33 mouse cellular contexts compared by ENCODE assay signal in genomic region chr2:46302627-46303026, GRCm38 (mm10).
DNase-seq lines count a peak whose midpoint lies in the region; ATAC-seq and TF ChIP-seq lines count a peak whose summit lies in the region.
"Had no signal": no experiment of that assay in that cellular context is flagged by ENCODE, and none has a peak within 500 bp of the region (broad histone marks: within the 10 kb centered on the region; RNA-seq: fewer than 3 reads in every experiment).

No protein-coding gene starts in this region.

- H3K4me2 ChIP-seq in lung, postnatal 0 days (replicated peaks; ENCODE audit: low read depth, low read length): no peak overlapping the region
- H3K4me2 ChIP-seq: embryonic facial prominence, embryonic 13.5 days; forebrain, embryonic 12.5 days; heart, embryonic 13.5 days; hindbrain, embryonic 14.5 days; liver, embryonic 15.5 days; lung, embryonic 15.5 days; midbrain, embryonic 11.5 days; neural tube, embryonic 12.5 days; stomach, embryonic 15.5 days had no signal

- H3K4me1 ChIP-seq in lung, postnatal 0 days (ENCODE audit: insufficient read depth, low read depth, low read length): no peaks in the 10 kb centered on the region
- H3K4me1 ChIP-seq: embryonic facial prominence, embryonic 13.5 days; forebrain, embryonic 12.5 days; heart, embryonic 13.5 days; limb, embryonic 10.5 days; liver, embryonic 15.5 days; lung, embryonic 15.5 days; neural tube, embryonic 12.5 days; stomach, embryonic 15.5 days had no signal

- no peaks in the 10 kb centered on the region for H3K9me3 ChIP-seq in lung, postnatal 0 days (ENCODE audit: low read length)
- H3K9me3 ChIP-seq: embryonic facial prominence, embryonic 13.5 days; forebrain, embryonic 12.5 days; heart, embryonic 13.5 days; limb, embryonic 10.5 days; liver, embryonic 15.5 days; lung, embryonic 15.5 days; neural tube, embryonic 12.5 days; stomach, embryonic 15.5 days had no signal

- H3K36me3 ChIP-seq in lung, postnatal 0 days (ENCODE audit: insufficient read depth, low read length): no peaks in the 10 kb centered on the region
- H3K36me3 ChIP-seq: embryonic facial prominence, embryonic 13.5 days; forebrain, embryonic 12.5 days; heart, embryonic 13.5 days; limb, embryonic 10.5 days; liver, embryonic 15.5 days; lung, embryonic 15.5 days; neural tube, embryonic 12.5 days; stomach, embryonic 15.5 days had no signal

- H3K9ac ChIP-seq in lung, postnatal 0 days (replicated peaks; ENCODE audit: low read depth): no peak overlapping the region
- H3K9ac ChIP-seq: embryonic facial prominence, embryonic 13.5 days; forebrain, embryonic 12.5 days; heart, embryonic 13.5 days; hindbrain, embryonic 14.5 days; liver, embryonic 15.5 days; lung, embryonic 15.5 days; neural tube, embryonic 12.5 days; stomach, embryonic 15.5 days had no signal

- TF ChIP-seq EP300 in lung, postnatal 0 days (IDR thresholded peaks at IDR 0.05): no peak

- H3K27ac ChIP-seq in lung, postnatal 0 days (ENCODE audit: low read length): no peak overlapping the region
- H3K27ac ChIP-seq: embryonic facial prominence, embryonic 13.5 days; forebrain, embryonic 12.5 days; heart, adult 2 months; heart, embryonic 13.5 days; hindbrain, embryonic 14.5 days; kidney, postnatal 0 days; left cerebral cortex, adult 2 months; limb, embryonic 10.5 days; liver, embryonic 15.5 days; lung, embryonic 15.5 days; neural tube, embryonic 12.5 days; stomach, embryonic 15.5 days had no signal

- H3K27me3 ChIP-seq in lung, postnatal 0 days (replicated peaks; ENCODE audit: insufficient read depth, low read length): no peaks in the 10 kb centered on the region
- H3K27me3 ChIP-seq: embryonic facial prominence, embryonic 13.5 days; forebrain, embryonic 12.5 days; heart, embryonic 13.5 days; liver, embryonic 15.5 days; lung, embryonic 15.5 days; neural tube, embryonic 12.5 days; stomach, embryonic 15.5 days had no signal

- ATAC-seq in inflammation-experienced regulatory T-cells, adult 6 months: peak; percentile 87
- ATAC-seq in lung, postnatal 0 days: no peak
- ATAC-seq: intestine, postnatal 0 days had no signal

- TF ChIP-seq CTCF in lung, postnatal 0 days (IDR thresholded peaks at IDR 0.05): no peak

- intact Hi-C loops in heart, postnatal 10 days (cut with DNase I): no loop called here

- DNase-seq in CD4-positive, CD25-positive, alpha-beta regulatory T cell, adult 2 months (ENCODE audit: low read depth, low spot score): peak; percentile 42
- peak; percentile 25 for DNase-seq in MEL-GATA-1-ER (ENCODE audit: extremely low read depth, low read depth)
- DNase-seq in lung, postnatal 0 days (ENCODE audit: low spot score): no peak
- DNase-seq in heart, postnatal 10 days: no peak
- no peak for DNase-seq in kidney, adult 8-10 months
- DNase-seq in adrenal gland, adult 8-10 months: no peak
- DNase-seq: adrenal gland, adult 2 months; cerebellum, adult 18-20 months; cerebellum, postnatal 14 days; embryo, embryonic 11 days; gastrocnemius, postnatal 25 days; heart, adult 2 months; layer of hippocampus, adult 9-11 months; liver; lung, postnatal 4 days; retina, postnatal 1 day; right cerebral cortex, postnatal 25 days; thymus, postnatal 25 days had no signal

- no peak overlapping the region for H3K4me3 ChIP-seq in lung, postnatal 0 days (ENCODE audit: low read depth, low read length)
- H3K4me3 ChIP-seq: embryonic facial prominence, embryonic 13.5 days; erythroblast, embryonic 14.5 days; forebrain, embryonic 12.5 days; heart, adult 2 months; heart, embryonic 13.5 days; left cerebral cortex, adult 2 months; limb, embryonic 10.5 days; liver, embryonic 15.5 days; lung, embryonic 15.5 days; neural tube, embryonic 12.5 days; stomach, embryonic 15.5 days had no signal

- WGBS in lung, postnatal 0 days: 56% methylated on average over 1 of the region's 1 CpGs

Comparison
In these comparisons a context has a peak if more than half of its experiments do, and no peak if none do; other contexts are left out.
1. DNase-seq: peak in CD4-positive, CD25-positive, alpha-beta regulatory T cell, adult 2 months (single experiment) and MEL-GATA-1-ER (single experiment); none in lung, postnatal 0 days (single experiment), heart, postnatal 10 days (0 of 2), kidney, adult 8-10 months (0 of 2) and adrenal gland, adult 8-10 months (single experiment).